Mouse (Mus musculus): ENCODE measurements at regions not wholly inside any gene's neighbourhood (a gene's known extent, or its start where the extent isn't known, plus 50 kb on each side); places are given as distances from the start of the nearest gene placed in this dataset.

DNA sequence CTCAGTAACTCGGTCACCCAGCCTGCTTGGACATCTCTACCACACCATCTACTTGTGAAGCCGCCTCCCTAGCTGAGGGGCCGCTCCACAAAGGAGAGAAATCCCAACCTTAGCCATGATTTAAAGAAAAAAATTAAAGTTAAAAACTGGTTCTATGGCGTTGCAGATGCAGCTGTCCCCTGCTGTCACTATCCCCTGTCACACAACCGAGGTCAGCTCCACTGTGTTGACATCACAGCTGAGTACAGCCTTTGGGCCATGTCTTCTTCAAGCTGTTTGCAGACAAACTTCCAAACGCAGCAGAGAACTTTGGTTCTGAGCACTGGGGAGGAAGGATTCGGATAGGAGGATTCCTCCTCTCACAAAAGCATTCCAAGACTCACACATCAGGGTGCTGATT lies 278.1 kb upstream of the Pabpc6 start:
- ATAC-seq (replicated peaks in 1 of 2; ENCODE audit: insufficient read depth in 1 of 2, low FRiP score in 2 of 2, low TSS enrichment in 1 of 2, low read depth in 1 of 2, poor library complexity in 2 of 2, severe bottlenecking in 2 of 2), result no peak

DNA sequence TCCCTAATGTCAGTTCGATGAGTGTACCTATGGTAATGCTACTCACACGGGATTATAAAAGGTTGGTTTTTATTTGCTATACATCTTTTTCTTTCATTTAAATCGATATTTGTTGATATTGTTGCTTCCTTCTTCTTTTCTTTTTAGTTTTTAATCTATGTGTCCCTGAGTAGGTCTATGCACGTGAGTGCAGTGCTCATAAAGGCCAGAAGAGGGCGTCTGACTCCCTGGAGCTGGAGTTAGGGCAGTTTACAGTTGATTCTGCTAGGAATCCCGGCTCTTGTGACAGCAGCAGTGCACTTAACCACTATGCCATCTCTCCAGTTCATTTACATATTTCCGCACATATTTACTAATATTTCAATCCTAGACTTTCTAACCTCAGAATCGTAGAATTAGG lies 275.0 kb upstream of the Pabpc6 start:
- no peak for ATAC-seq (replicated peaks in 1 of 2; ENCODE audit: insufficient read depth in 1 of 2, low FRiP score in 2 of 2, low TSS enrichment in 1 of 2, low read depth in 1 of 2, poor library complexity in 2 of 2, severe bottlenecking in 2 of 2)

DNA sequence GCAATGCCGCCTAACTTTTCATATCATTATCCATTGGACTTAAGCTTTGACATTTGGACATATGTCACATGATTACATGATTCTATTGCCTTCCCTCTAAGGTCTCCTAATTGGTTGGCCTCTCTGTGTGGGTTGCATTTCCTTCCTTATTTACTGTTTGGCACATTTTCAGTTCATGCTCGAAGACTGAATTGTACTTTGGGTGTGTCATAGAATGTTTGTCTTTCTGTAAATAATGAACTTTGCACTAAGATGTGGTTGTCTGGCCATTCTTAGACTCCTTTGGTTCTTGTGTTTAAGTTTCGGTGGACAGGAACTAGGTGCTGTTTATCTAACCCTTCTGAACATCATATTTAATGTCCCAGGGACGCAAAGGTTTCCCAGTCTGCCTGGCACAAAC lies 272.7 kb upstream of the Pabpc6 start:
- no peak for ATAC-seq (replicated peaks in 1 of 2; ENCODE audit: insufficient read depth in 1 of 2, low FRiP score in 2 of 2, low TSS enrichment in 1 of 2, low read depth in 1 of 2, poor library complexity in 2 of 2, severe bottlenecking in 2 of 2)

DNA sequence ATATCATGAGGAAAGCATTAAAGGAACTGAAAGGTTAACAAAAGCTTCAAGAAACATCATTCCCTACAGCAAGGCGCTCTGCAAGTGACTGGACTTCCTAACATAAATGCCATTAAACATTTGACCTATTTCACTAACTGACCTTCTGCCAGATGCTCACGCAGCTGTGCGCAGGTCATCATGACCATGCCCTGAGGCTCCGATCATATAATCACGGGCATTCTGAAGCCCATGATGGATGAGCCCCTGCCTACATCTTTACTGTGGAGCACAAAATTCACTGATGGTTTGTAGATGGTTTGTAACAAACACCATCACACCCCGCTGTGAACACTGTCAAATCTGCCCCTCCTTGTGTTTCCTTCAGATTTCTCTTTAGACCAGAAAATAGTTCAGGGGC lies 270.1 kb upstream of the Pabpc6 start:
- no peak for ATAC-seq (replicated peaks in 1 of 2; ENCODE audit: insufficient read depth in 1 of 2, low FRiP score in 2 of 2, low TSS enrichment in 1 of 2, low read depth in 1 of 2, poor library complexity in 2 of 2, severe bottlenecking in 2 of 2)

DNA sequence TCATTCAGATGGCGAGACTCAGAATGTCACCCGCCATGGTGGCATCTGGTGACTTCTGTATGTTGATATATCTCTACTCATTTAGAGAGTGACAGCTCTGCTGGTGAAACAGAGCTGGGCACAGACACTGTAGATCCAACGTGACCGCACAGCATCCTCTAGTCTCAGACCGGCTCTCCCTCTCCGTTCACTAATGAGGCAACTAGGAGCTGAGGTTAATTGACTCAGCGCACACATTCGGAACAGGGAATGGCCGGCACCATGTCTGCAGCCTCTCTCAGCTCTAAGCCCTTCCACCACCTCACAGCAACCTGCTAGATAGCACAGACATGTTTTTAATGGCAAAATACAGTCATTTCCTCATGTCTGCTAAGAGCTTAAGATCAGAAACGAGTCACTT lies 268.9 kb upstream of the Pabpc6 start:
- ATAC-seq (replicated peaks in 1 of 2; ENCODE audit: insufficient read depth in 1 of 2, low FRiP score in 2 of 2, low TSS enrichment in 1 of 2, low read depth in 1 of 2, poor library complexity in 2 of 2, severe bottlenecking in 2 of 2), result no peak

DNA sequence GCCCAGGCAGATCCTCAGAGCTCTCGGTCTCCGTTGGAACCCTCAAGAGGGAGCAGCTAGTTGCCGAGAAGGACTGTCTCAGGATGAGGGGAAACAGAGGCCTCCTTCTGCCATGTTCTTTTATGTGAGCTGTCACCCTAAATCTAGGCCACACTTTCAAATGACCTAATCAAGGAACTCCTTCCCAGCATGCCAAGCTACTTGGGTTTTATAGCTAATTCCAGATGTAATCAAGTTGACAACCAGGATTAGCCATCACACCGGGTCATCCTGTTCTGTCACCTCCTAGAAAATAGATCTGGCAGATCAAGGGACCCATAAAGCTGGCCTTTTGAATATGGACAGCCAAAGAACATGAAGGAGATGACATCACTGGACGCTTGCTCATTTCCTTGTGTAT lies 267.7 kb upstream of the Pabpc6 start:
- ATAC-seq (replicated peaks in 1 of 2; ENCODE audit: insufficient read depth in 1 of 2, low FRiP score in 2 of 2, low TSS enrichment in 1 of 2, low read depth in 1 of 2, poor library complexity in 2 of 2, severe bottlenecking in 2 of 2), result no peak

DNA sequence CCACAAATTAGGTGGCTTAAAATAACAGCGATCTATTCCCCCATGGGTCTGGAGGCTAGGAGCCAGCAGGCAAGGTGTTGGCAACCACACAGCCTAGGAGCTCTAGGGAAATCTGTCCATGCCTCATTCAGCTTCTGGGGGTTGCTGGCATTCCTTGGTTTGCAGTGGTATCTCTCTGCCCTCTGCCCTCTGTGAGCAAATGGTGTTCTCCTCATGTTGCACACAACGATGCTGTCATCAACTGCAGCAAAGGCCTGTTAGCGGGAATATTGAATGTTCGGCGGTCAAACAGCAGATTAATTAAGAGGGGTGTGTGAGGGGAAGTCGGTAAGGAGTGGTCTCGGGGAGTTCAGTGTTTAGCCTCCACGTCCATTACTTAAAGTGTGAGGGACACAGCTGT lies 262.7 kb upstream of the Pabpc6 start:
- ATAC-seq (replicated peaks in 1 of 2; ENCODE audit: insufficient read depth in 1 of 2, low FRiP score in 2 of 2, low TSS enrichment in 1 of 2, low read depth in 1 of 2, poor library complexity in 2 of 2, severe bottlenecking in 2 of 2), result no peak

DNA sequence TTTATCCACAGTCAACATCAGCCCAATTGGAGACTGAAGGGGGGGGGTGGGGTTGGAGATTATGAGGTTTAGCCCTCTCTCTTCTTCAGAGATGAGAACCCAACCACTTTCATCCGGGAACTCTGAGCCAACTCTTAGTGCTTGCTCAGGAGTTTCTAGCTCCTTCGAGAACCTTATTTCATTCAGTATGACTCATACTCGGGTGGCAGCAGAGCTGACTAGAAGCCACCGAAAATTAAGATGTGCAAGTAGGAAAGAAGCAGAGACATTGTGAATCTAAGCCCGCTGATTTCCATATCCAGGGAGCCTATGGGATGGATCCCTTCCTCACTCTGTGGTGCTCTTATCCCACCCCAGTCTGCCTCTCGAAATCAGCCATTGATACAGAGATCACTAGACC lies 262.0 kb upstream of the Pabpc6 start:
- ATAC-seq (replicated peaks in 1 of 2; ENCODE audit: insufficient read depth in 1 of 2, low FRiP score in 2 of 2, low TSS enrichment in 1 of 2, low read depth in 1 of 2, poor library complexity in 2 of 2, severe bottlenecking in 2 of 2), result no peak

DNA sequence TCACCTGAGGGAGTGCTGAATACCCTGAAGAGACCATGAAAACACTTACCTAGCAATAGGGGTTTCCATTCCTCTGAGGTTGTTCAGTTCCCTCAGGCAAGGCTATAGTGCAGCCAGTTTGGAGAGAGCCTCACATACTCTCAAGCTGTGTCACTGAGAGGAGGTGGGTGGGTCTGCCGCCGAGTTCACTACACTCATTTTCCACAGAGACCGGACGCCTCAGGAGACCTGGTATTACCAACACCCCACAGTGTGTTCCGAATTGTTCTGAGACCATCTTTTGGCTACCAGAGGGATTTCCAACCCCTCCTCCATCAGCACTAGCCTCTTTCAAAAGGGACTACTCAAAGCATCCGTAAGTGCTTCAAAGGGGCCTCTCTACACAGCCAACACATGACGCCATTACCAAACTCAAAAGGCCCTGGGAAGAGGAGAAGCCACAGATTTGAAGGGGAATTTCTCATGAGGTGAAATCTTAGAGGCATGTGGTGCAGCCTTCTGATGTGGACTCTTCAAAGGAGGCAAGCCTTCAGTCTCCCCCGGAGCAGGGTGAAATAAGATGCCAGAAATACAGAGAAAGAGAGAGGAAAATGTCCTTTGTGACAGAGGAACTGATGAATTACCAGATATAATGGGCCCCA lies 260.1 kb upstream of the Pabpc6 start:
- no peak for ATAC-seq (replicated peaks in 1 of 2; ENCODE audit: insufficient read depth in 1 of 2, low FRiP score in 2 of 2, low TSS enrichment in 1 of 2, low read depth in 1 of 2, poor library complexity in 2 of 2, severe bottlenecking in 2 of 2)

DNA sequence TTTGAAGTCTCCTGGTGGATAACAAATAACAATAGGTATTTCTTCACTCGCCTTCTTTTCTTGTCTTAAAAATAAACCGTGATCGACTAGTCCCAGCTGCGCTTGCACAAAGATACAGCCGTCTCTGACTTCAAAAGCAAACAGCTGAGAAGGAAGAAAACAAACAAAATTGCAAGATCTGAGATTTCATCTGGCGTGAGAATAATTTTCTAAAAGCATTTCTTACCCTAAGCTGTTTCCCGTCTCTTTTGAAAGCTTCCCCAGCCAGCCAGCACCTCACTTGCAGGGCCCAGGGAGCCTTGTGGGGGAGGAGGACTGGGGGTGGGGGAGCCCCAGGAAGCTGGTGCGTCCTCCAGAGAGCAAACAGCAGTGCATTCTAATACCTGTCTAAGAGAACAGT lies 258.2 kb upstream of the Pabpc6 start:
- 0 out of 4 replicates have a peak, but pooled peaks of 1 of the 2 experiments have one; percentile 22 for ATAC-seq (replicated peaks in 1 of 2; ENCODE audit: insufficient read depth in 1 of 2, low FRiP score in 2 of 2, low TSS enrichment in 1 of 2, low read depth in 1 of 2, poor library complexity in 2 of 2, severe bottlenecking in 2 of 2)

DNA sequence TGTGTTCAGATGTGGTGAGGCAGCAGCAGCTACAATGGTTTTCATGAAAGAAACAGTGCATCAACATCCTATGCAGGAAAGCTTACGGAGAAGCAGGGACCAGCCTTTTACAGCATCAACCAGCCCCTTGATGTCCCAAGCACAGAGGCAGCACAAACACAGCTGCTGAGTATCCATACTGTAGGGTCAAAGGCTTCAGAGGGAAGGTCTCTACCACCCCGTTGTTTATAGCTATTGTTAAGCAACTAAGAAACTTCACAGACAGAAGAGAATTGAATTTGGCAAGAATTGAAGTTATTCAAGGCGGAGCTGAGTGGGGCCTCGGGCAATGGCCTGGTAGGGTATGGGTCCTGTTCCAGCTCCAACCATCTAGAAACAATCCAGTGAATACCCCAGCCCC lies 256.8 kb upstream of the Pabpc6 start:
- ATAC-seq (replicated peaks in 1 of 2; ENCODE audit: insufficient read depth in 1 of 2, low FRiP score in 2 of 2, low TSS enrichment in 1 of 2, low read depth in 1 of 2, poor library complexity in 2 of 2, severe bottlenecking in 2 of 2), result no peak

DNA sequence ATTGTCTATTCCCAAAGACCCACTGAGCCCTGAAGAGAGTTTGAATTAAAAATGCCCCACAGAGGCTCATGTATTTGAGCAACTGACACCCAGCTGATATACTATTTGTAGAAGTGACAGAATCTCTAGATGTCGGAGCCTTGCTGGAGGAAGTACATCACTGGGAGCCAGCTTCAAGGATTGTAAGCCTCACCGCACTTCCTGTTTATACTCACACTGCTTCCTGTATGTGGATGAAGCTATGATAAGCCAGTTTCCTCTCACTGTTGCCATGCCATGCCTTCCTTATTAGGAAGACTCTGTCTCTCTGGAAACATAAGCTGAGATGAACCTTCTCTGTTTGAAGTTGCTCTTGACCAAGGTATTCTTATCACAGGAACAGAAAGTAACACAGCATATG lies 251.8 kb upstream of the Pabpc6 start:
- peak; percentile 27 to 56 for ATAC-seq (replicated peaks in 1 of 2; ENCODE audit: insufficient read depth in 1 of 2, low FRiP score in 2 of 2, low TSS enrichment in 1 of 2, low read depth in 1 of 2, poor library complexity in 2 of 2, severe bottlenecking in 2 of 2)

DNA sequence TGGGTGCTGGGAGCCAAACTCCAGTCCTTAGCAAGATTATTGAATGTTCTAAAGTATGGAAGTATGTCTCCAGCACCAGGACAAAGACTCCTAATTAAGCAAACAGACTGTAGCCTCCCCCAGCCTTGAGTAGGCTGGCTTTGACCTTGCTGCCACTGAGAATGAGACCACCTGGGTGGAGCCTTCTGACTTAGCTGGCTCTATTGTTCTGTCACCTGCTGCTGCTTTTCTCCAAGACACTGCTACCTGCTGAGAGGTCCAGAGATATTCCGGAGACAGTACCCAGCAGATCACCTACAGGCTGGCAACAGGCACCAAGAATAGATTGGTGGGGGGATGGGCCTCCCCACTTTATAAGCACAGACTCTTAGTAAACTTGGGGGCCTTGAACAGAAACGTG lies 247.5 kb upstream of the Pabpc6 start:
- no peak for ATAC-seq (replicated peaks in 1 of 2; ENCODE audit: insufficient read depth in 1 of 2, low FRiP score in 2 of 2, low TSS enrichment in 1 of 2, low read depth in 1 of 2, poor library complexity in 2 of 2, severe bottlenecking in 2 of 2)

DNA sequence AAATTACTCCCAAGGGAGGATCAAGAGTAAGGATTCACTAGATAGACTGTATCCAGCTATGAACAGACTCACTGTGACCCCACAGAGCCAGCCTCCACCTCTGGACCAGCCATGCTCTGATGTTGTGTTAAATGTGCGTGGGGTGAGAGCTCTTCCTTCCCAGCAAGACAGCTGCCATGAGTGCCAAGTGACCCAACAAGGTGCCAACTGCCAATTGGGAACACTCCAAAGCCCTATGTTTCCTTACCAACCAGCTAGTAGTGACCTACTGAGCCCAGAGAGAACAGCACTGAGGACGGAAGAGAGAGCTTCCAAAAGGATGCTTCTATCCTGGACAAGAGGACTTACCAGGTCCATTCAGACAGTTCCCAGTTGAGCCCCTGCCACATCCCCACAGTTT lies 241.3 kb upstream of the Pabpc6 start:
- ATAC-seq (replicated peaks in 1 of 2; ENCODE audit: insufficient read depth in 1 of 2, low FRiP score in 2 of 2, low TSS enrichment in 1 of 2, low read depth in 1 of 2, poor library complexity in 2 of 2, severe bottlenecking in 2 of 2), result no peak

DNA sequence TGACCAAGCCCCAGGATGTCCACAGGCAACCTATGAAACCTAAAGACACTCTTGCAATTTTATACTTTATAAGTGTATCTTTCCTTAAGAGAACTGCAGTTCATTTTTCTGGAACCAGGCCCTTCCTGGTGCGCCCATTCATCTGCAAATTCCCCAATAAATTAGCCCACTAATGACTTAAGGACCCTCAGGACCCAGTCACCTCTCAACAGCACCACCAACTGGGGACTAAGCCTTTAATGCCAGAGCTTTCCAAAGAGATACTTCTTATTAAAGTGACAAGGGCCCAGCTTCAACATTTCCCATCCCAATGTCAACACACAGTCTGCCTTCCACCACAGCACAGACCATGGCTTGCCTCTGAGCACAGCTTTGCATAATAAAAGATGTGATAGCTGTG lies 237.6 kb upstream of the Pabpc6 start:
- no peak for ATAC-seq (replicated peaks in 1 of 2; ENCODE audit: insufficient read depth in 1 of 2, low FRiP score in 2 of 2, low TSS enrichment in 1 of 2, low read depth in 1 of 2, poor library complexity in 2 of 2, severe bottlenecking in 2 of 2)

DNA sequence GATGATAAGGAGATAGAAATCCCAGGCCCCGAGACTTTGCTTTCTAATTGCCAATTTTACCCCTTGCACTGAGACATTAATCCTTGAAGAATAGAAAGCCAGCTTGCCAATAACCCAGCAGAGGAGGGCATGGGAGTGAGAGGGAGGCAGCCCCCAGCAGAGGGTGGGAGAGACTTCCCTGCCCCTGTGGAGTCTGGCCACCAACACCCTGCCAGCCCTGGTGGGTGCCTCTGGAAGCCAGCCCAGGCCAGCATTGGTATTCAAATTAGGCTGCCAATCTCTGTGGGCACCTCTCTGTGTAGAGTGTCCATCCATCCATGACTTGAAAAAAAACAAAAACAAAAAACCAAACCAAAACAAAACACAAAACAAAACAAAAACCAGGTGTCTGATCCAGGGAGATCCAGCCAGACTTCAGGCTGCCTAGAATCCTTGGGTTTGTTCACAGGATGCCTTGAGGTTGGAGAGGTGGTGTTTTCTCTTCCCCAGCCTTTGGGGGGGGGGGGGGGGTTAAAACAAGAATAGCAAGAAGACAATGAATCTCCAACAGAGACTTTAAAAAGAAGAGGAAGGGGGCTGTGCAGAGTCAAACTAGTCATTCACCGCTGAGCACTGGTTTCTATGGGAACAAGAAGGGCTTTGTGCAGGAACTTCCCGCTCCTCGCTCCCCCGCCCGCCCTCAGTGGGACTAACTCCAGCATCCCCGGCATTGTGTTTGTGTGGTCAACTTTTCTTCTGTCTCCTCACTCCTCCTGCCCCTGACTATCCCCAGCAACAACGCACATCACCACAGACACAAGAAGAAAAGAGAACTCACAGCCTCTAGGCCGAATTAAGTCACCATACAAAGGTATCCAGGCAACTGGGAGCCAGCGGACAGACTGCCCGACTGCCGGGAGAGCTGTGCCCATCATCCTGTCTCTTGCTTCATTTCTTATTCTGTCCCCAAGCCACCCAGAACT lies 236.3 kb upstream of the Pabpc6 start:
- ATAC-seq (replicated peaks in 1 of 2; ENCODE audit: insufficient read depth in 1 of 2, low FRiP score in 2 of 2, low TSS enrichment in 1 of 2, low read depth in 1 of 2, poor library complexity in 2 of 2, severe bottlenecking in 2 of 2), result peak in 1 of 2 experiments; percentile 65; a peak in 2 of 4 replicates

DNA sequence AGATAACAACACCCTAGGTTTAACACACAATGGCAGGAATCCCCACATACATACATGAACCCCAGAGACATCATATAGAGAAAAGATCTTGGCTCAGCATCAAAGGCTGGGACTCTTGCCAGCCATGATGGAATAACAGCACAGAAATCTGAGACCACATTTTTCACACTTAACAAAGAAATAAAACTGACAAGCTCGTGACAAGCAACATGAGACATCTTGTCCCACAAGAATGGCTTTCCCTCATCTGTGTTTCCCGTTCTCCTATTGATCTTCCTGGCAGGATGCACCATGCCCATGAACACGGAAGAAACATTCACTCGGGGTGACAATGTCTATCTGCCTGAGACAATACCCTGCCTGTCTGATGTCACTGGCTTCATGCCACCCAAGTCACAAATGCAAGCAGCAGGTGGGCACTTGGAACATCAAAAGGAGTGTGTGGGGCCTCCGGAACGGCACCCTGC lies 235.0 kb upstream of the Pabpc6 start:
- ATAC-seq (replicated peaks in 1 of 2; ENCODE audit: insufficient read depth in 1 of 2, low FRiP score in 2 of 2, low TSS enrichment in 1 of 2, low read depth in 1 of 2, poor library complexity in 2 of 2, severe bottlenecking in 2 of 2), result no peak

DNA sequence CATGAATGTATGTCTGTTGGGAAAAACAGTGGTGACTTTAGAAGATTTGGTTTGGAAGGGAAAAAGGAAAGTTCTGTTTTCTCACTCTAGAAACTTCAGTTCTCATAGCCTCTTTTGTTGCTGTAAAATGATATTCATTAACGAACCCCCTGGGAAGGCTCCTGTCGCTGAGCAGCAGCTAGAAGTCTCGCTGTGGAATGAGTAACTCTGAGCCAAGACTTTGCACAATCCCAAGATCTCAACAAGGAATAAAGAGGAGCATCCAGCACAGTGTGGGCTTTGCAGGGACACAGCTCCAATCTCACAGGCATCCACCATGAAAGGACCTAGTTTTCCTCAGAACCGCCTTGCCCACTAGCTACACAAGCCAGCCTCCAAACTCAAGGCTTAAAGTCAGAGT lies 233.8 kb upstream of the Pabpc6 start:
- no peak for ATAC-seq (replicated peaks in 1 of 2; ENCODE audit: insufficient read depth in 1 of 2, low FRiP score in 2 of 2, low TSS enrichment in 1 of 2, low read depth in 1 of 2, poor library complexity in 2 of 2, severe bottlenecking in 2 of 2)

DNA sequence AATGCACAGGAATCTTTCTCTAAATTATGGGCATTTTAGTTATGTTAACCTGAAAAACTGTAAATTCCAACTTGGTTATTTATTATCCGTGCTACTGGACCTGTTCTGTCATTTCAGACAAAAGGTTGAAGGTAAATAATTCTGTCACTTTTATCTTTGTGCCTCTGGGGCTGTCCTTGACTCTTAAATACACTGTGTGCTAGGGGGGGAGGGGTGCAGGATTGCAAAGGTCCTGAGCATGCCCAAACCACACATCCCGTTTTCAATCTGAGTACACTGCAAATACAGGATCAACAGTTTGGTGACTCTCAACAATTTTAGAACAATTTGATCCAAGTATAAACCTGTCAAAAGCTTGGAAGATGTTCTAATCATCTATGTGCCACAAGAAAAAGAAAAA lies 227.4 kb upstream of the Pabpc6 start:
- no peak for ATAC-seq (replicated peaks in 1 of 2; ENCODE audit: insufficient read depth in 1 of 2, low FRiP score in 2 of 2, low TSS enrichment in 1 of 2, low read depth in 1 of 2, poor library complexity in 2 of 2, severe bottlenecking in 2 of 2)
